Mouse (Mus musculus): ENCODE measurements around the gene Ly6g6c.

DNA sequence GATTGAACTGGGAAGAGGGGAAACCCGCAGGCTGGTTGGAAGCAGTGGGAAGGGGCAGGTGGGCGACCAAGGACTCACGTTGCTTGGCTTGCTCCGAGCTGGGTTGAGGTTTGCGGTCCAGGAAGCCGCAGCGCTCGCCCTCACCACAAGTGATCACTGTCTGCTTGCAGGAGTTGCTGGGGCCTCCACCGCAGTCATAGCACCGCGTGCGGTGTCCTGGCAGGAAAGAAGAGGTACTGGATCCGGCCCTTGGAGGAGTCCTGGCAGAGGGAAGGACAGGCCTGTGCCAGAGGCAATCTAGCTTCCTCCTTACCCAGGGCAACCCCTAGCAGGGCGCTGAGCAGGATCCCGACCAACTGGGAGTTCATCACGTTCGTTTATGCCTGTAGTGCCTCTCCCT, 8.9 kb downstream of the Ly6g6c start:
- TF ChIP-seq CTCF (IDR thresholded peaks at IDR 0.05; ENCODE audit: low read depth, low read length) = no peak
- TF ChIP-seq POLR2A (IDR thresholded peaks at IDR 0.05; ENCODE audit: borderline replicate concordance, low read depth, low read length) = no peak
